Mouse (Mus musculus): Measurements from ENCODE around the gene Abcb8.
"Not testable (repeated sequence)": the region's sequence is repeated elsewhere in the genome, so short reads cannot be mapped to it uniquely, and the experiment has no call there.

Abcb8 gene

DNA sequence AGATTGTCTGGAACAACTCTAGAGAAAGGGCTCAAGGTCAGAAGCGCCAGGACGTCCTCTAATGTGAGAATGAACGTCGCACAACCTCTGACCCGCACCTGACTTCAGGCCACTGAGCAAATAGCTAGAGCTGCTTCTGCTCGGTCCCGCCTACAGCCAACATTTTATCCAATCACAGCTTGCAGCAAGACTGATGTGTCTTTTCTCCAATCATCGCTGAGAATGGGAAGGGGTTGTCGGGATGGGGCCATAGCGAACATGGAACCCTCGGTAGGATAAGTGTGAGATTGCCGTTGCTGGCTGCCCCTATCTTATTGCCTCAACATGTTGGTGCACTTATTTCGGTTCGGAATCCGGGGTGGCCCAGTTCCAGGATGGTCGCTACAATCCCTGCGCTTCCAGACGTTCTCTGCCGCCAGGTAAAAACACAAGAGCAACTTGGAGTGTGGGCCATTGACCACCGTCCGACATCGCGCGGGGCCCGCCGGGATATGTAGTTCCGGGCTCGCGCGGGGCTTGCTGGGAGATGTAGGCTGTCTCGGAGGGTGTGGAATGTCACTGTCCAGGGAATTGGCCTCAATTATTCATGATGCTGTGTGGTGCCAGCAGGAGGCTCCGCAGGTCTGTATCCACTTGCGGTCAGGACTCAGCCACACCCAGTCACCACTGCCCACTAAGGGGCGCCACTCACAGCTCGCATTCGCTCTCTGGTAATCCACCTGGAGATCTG lies 867 bp downstream of the Abcb8 start:
- peak; percentile 90 for DNase-seq (ENCODE audit: extremely low read depth, low read depth, low spot score)

DNA sequence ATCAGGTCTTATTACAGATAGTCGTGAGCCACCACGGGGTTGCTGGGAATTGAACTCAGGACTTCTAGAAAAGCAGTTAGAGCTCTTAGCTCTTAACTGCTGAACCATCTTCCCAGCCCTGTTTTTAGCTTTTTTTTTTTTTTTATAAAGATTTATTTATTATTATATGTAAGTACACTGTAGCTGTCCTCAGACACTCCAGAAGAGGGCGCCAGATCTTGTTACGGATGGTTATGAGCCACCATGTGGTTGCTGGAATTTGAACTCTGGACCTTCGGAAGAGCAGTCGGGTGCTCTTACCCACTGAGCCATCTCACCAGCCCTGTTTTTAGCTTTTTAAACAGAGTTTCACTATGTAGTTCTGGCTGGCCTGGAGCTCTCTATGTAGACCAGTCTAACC lies 2.8 kb downstream of the Abcb8 start:
- DNase-seq (ENCODE audit: extremely low read depth, low read depth, low spot score): not testable (repeated sequence)

GRCm38 (mm10) chr5:24399686-24400085 lies 6.2 kb downstream of the Abcb8 start:
- DNase-seq (ENCODE audit: extremely low read depth, low read depth, low spot score): no peak

DNA sequence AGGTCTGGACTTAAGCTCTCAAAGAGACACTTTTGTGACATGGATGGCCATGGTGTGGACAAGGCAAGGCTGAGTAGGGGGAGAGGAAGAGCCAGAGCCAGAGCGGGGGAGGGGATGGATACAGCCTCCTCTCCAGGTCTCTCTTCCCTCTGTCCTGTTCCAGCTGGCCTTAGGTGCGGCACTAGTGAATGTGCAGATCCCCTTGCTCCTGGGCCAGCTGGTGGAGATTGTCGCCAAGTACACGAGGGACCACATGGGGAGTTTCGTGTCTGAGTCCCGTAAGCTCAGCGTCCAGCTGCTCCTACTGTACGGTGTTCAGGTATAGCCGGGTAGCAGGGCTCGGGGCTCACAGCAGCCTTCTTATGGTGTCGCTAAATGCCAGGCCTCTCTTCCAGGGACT lies 6.9 kb downstream of the Abcb8 start:
- DNase-seq (ENCODE audit: extremely low read depth, low read depth, low spot score): no peak

- DNase-seq (ENCODE audit: extremely low read depth, low read depth, low spot score): no peak
Measured at GRCm38 (mm10) chr5:24400911-24401605, 7.6 kb downstream of the Abcb8 start.

DNA sequence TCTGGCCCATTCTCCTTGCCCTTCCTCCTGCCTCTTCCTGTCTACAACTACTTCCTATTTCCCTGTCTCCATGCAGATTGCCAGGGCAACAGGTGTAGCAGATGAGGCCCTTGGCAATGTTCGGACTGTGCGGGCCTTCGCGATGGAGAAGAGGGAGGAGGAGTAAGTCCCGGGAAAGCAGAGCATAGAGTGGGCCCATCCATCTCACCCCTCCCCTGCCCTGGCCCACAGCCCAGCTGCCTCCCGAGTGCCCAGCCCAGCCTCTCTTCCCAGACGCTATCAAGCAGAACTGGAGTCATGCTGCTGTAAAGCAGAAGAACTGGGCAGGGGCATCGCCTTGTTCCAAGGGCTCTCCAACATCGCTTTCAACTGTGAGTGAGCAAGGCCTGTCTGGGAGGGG lies 8.5 kb downstream of the Abcb8 start:
- no peak for DNase-seq (ENCODE audit: extremely low read depth, low read depth, low spot score)

- no peak for DNase-seq (ENCODE audit: extremely low read depth, low read depth, low spot score)
Measured at GRCm38 (mm10) chr5:24404594-24405360, 11.3 kb downstream of the Abcb8 start.

GRCm38 (mm10) chr5:24405389-24405876 lies 12.0 kb downstream of the Abcb8 start:
- no peak for DNase-seq (ENCODE audit: extremely low read depth, low read depth, low spot score)

DNA sequence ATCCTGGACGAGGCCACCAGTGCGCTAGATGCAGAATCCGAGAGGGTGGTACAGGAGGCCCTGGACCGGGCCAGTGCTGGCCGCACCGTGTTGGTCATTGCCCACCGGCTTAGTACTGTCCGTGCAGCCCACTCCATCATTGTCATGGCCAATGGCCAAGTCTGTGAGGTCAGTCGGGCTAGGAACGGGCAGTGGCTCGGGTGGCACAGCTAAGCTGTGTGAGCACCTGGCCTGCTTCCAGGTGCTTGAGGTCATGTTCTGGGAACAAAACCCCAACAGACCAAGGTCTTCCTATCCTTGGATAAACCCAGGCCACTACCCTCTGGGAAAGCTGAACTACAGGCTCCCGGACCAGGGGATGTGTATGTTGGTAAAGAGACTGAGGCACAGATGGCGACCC lies 15.2 kb downstream of the Abcb8 start:
- no peak for DNase-seq (ENCODE audit: extremely low read depth, low read depth, low spot score)

- DNase-seq (ENCODE audit: extremely low read depth, low read depth, low spot score): no peak
Measured at GRCm38 (mm10) chr5:24409466-24409865, 16.0 kb downstream of the Abcb8 start.

GRCm38 (mm10) chr5:24412063-24412462 lies 18.6 kb downstream of the Abcb8 start:
- no peak for DNase-seq (ENCODE audit: extremely low read depth, low read depth, low spot score)

- no peak for DNase-seq (ENCODE audit: extremely low read depth, low read depth, low spot score)
Measured at GRCm38 (mm10) chr5:24413042-24413693, 19.7 kb downstream of the Abcb8 start, which contains the start of gene Asic3. Gene Asic3 (plus strand): TSS chr5:24413392.

- DNase-seq (ENCODE audit: extremely low read depth, low read depth, low spot score): no peak
Measured at GRCm38 (mm10) chr5:24413938-24414337, 20.5 kb downstream of the Abcb8 start.

DNA sequence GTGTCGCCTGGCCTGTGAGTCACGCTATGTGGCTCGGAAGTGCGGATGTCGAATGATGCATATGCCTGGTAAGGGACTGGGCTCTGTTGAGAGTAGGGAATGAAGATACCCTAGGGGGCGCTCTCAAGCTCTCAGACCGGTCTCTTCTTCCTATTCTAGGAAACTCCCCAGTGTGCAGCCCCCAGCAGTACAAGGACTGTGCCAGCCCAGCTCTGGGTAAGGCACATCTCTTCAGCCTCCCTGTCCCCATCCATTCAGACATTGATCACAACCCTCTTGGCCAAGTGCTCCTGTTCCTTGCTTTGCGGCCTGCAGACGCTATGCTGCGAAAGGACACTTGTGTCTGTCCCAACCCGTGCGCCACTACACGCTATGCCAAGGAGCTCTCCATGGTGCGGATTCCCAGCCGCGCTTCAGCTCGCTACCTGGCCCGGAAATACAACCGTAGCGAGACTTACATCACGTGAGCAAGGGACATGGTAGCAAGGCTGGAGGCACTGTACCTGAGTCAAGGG lies 22.8 kb downstream of the Abcb8 start:
- no peak for DNase-seq (ENCODE audit: extremely low read depth, low read depth, low spot score)

DNA sequence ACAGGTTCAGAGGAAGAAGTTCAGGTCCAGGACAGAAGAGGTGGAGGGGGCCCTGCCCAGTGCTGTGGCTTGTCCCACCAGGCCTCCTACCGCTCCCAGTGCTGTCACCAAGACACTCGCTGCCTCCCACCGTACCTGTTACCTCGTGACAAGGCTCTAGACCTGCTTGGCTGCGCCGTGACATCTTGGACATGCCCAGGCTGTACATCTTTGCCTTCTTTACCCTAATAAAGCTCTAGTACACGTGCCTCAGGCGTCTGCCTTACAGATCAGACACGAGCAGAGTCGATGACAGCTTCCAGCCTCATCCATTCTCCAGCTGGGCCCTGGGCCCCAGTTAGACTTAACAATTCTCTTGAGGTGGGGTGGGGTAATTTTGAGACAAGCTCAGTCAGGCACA lies 24.1 kb downstream of the Abcb8 start:
- no peak for DNase-seq (ENCODE audit: extremely low read depth, low read depth, low spot score)

GRCm38 (mm10) chr5:24420381-24420780 lies 26.9 kb downstream of the Abcb8 start:
- DNase-seq (ENCODE audit: extremely low read depth, low read depth, low spot score): no peak

GRCm38 (mm10) chr5:24423129-24424003 lies 29.9 kb downstream of the Abcb8 start, which contains the start of the genes Cdk5 and Slc4a2:
Gene Cdk5 (minus strand): TSS chr5:24423530.
Gene Slc4a2 (plus strand): TSS chr5:24423837.
- peak; percentile 99 for DNase-seq (ENCODE audit: extremely low read depth, low read depth, low spot score)

DNA sequence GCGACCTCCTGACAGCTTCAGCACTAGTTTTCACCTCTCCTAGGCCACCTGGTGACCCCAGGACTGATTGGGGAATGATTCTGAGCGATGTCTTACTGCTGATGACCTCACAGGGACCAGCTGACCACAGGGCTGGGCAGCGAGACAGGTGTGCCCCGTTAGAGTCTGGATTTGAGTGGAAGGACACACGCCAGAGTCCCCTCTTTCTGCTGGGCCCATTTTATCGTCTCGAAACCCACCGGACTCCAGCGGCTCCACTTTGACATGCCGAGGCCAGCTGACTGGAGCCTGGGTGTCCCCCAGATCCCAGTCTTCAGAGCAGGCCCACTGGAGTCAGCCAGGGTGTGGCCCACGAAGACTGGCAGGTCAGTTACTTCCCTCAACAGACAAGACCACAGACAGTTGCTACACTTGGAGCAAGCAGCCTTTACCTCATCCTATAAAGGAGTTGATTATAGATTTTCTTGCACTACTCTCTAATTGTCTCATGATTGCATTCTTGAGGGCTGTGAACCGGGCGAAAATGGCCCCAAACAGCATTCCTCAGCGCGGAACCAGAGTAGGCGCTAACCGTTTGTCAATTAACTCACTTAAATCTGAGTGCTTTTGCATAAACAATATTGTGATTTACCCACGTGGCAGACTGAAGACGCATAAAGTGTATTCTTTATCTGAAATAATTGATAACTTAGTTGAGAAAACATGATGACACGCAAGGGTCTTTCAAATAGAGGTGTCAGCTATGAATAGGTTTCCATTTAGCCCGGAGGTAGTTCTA lies 30.7 kb downstream of the Abcb8 start:
- DNase-seq (ENCODE audit: extremely low read depth, low read depth, low spot score): no peak

DNA sequence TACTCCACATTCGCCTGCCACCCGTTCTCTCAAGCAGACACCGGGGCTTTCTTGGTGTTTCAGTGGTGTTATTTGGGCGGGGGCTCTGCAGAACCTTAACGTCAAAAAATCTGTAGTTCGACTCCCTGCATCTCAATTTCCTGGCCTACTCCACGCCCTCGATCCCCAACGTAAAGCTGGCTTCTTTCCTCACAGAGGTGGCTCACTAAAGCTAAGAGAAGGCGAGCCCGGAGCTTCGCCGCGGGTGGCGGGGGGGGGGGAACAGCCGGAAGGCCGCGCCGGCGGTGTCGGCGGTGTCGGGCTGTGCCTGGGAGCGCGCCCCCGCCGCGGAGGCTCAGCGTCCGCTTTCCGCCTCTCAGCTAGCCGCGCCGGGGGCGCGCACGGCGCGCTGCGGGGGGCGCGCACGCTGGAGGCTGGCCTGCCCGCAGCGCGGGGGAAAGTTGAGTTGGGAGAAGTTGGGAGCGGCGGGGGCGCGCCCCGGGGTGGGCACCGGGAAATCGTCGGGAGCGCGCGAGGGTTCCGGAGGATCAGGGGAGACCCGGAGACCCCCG lies 31.5 kb downstream of the Abcb8 start:
- DNase-seq (ENCODE audit: extremely low read depth, low read depth, low spot score): no peak
